Mouse (Mus musculus): ENCODE data around the gene Arhgap31.

GRCm38 (mm10) chr16:38563516-38563915 is 149.6 kb downstream of the Arhgap31 start:
- TF ChIP-seq CTCF (IDR thresholded peaks at IDR 0.05; ENCODE audit: extremely low read depth, insufficient read depth, low read length) (no peak), POLR2A (IDR thresholded peaks at IDR 0.05; ENCODE audit: extremely low read depth, insufficient read depth, low read length) (no peak)

Measured in cortical plate, adult 2 months (tissue).